Mouse (Mus musculus): ENCODE measurements around the gene Shank2. TPM values are rescaled to one million over a fixed set of nuclear protein-coding genes. Genes with fewer than 3 reads are reported as not detected.
A peak's percentile ranks its signal among the peaks of the same experiment; 100 is the strongest.

Gene Shank2
- total RNA-seq, 2 experiments from 2014 or later: 162 to 172 TPM

GRCm38 (mm10) chr7:144284241-144285065 is 282.7 kb downstream of the Shank2 start:
- peak; percentile 41 to 77 for DNase-seq (ENCODE audit: extremely low spot score in 1 of 2, low spot score in 2 of 2)
- intact Hi-C loops (cut with DNase I): loop anchor here (10.0 kb wide), 1 partner anchor 130 kb away; no protein-coding TSS in a partner anchor

GRCm38 (mm10) chr7:144285066-144285633 is 283.4 kb downstream of the Shank2 start:
- intact Hi-C loops (cut with DNase I): loop anchor here (10.0 kb wide), 1 partner anchor 130 kb away; no protein-coding TSS in a partner anchor
- no peak for DNase-seq (ENCODE audit: extremely low spot score in 1 of 2, low spot score in 2 of 2)

- intact Hi-C loops (cut with DNase I): loop anchor here (10.0 kb wide), 1 partner anchor 129 kb away; no protein-coding TSS in a partner anchor
- no peak for DNase-seq (ENCODE audit: extremely low spot score in 1 of 2, low spot score in 2 of 2)
These were observed 284.2 kb downstream of the Shank2 start for GRCm38 (mm10) chr7:144285912-144286311.

GRCm38 (mm10) chr7:144287991-144288390 is 286.3 kb downstream of the Shank2 start:
- intact Hi-C loops (cut with DNase I): loop anchor here (10.0 kb wide), 1 partner anchor 127 kb away; no protein-coding TSS in a partner anchor
- DNase-seq (ENCODE audit: extremely low spot score in 1 of 2, low spot score in 2 of 2): no peak

GRCm38 (mm10) chr7:144291478-144291877 is 289.8 kb downstream of the Shank2 start:
- no peak for DNase-seq (ENCODE audit: extremely low spot score in 1 of 2, low spot score in 2 of 2)
- intact Hi-C loops (cut with DNase I): no loop called here

GRCm38 (mm10) chr7:144293611-144294010 is 291.9 kb downstream of the Shank2 start:
- intact Hi-C loops (cut with DNase I): no loop called here
- no peak for DNase-seq (ENCODE audit: extremely low spot score in 1 of 2, low spot score in 2 of 2)

GRCm38 (mm10) chr7:144294239-144295200 is 292.8 kb downstream of the Shank2 start:
- DNase-seq (ENCODE audit: extremely low spot score in 1 of 2, low spot score in 2 of 2): no peak
- intact Hi-C loops (cut with DNase I): no loop called here

- DNase-seq (ENCODE audit: extremely low spot score in 1 of 2, low spot score in 2 of 2): no peak
- intact Hi-C loops (cut with DNase I): no loop called here
These were observed 297.6 kb downstream of the Shank2 start for GRCm38 (mm10) chr7:144299351-144299750.

GRCm38 (mm10) chr7:144301646-144302045 is 299.9 kb downstream of the Shank2 start:
- intact Hi-C loops (cut with DNase I): no loop called here
- DNase-seq (ENCODE audit: extremely low spot score in 1 of 2, low spot score in 2 of 2): no peak

- DNase-seq (ENCODE audit: extremely low spot score in 1 of 2, low spot score in 2 of 2): no peak
- intact Hi-C loops (cut with DNase I): no loop called here
These were observed 300.8 kb downstream of the Shank2 start for GRCm38 (mm10) chr7:144302498-144302897.

- no peak for DNase-seq (ENCODE audit: extremely low spot score in 1 of 2, low spot score in 2 of 2)
- intact Hi-C loops (cut with DNase I): no loop called here
These were observed 306.2 kb downstream of the Shank2 start for GRCm38 (mm10) chr7:144307853-144308409.

- DNase-seq (ENCODE audit: extremely low spot score in 1 of 2, low spot score in 2 of 2): no peak
- intact Hi-C loops (cut with DNase I): no loop called here
These were observed 312.8 kb downstream of the Shank2 start for GRCm38 (mm10) chr7:144314438-144315105.

- no peak for DNase-seq (ENCODE audit: extremely low spot score in 1 of 2, low spot score in 2 of 2)
- intact Hi-C loops (cut with DNase I): no loop called here
These were observed 314.5 kb downstream of the Shank2 start for GRCm38 (mm10) chr7:144316224-144316623.

- DNase-seq (ENCODE audit: extremely low spot score in 1 of 2, low spot score in 2 of 2): peak; percentile 44 to 57
- intact Hi-C loops (cut with DNase I): no loop called here
These were observed 315.1 kb downstream of the Shank2 start for GRCm38 (mm10) chr7:144316797-144317196.

GRCm38 (mm10) chr7:144324077-144324476 is 322.3 kb downstream of the Shank2 start:
- intact Hi-C loops (cut with DNase I): no loop called here
- no peak for DNase-seq (ENCODE audit: extremely low spot score in 1 of 2, low spot score in 2 of 2)

GRCm38 (mm10) chr7:144324861-144325260 is 323.1 kb downstream of the Shank2 start:
- intact Hi-C loops (cut with DNase I): no loop called here
- DNase-seq (ENCODE audit: extremely low spot score in 1 of 2, low spot score in 2 of 2): no peak

- DNase-seq (ENCODE audit: extremely low spot score in 1 of 2, low spot score in 2 of 2): peak; percentile 60 to 66
- intact Hi-C loops (cut with DNase I): no loop called here
These were observed 323.9 kb downstream of the Shank2 start for GRCm38 (mm10) chr7:144325603-144326002.

- DNase-seq (ENCODE audit: extremely low spot score in 1 of 2, low spot score in 2 of 2): no peak
- intact Hi-C loops (cut with DNase I): no loop called here
These were observed 327.7 kb downstream of the Shank2 start for GRCm38 (mm10) chr7:144329403-144329890.

Data from left cerebral cortex, postnatal 10 days (tissue).